Mouse (Mus musculus): ENCODE data around the gene Gan. TPM values are rescaled to one million over a fixed set of nuclear protein-coding genes. Genes with fewer than 3 reads are reported as not detected.

The Gan gene
- polyA plus RNA-seq, 1 experiment from 2014 or later, result 1.2 TPM

DNA sequence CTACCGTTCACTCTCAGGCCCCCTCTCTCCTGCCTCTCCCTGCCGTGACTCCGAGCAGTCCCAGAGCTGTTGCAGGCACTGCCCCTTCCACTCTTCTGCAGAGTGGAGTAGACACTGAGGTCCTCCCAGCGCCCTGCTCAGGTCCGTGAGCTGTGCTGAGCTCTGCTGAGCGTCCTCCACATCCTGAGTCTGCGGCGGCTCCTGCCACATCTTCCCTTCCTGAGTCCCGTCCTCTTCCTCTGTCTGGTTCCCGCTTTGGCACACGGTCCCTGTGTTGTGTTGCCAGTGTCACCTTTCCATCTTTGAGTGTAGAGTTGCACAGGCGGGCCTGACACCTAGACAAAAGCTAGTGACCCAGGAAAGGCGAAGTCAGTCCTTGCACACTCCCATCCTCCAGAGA lies 42.4 kb downstream of the Gan start:
- 0 out of 2 replicates have a peak overlapping the region, but pooled peaks have one; percentile 2 for H3K4me2 ChIP-seq (ENCODE audit: low read length)
- H3K4me1 ChIP-seq (replicated peaks; ENCODE audit: insufficient read depth, low read length), result peaks cover 12% of the 10 kb centered on the region; the same call in 1 of the 2 replicates
- TF ChIP-seq CTCF (IDR thresholded peaks at IDR 0.05; ENCODE audit: low read depth), result no peak
- no peak overlapping the region for H3K4me3 ChIP-seq (replicated peaks; ENCODE audit: low read depth, low read length)
- no peaks in the 10 kb centered on the region for H3K27me3 ChIP-seq (ENCODE audit: insufficient read depth, low read length)
- peak; percentile 70 for DNase-seq (ENCODE audit: low spot score)
- no peak overlapping the region for H3K9ac ChIP-seq (ENCODE audit: low read depth, low read length)
- 22% methylated on average over 13 of the region's 13 CpGs for WGBS
- no peaks in the 10 kb centered on the region for H3K9me3 ChIP-seq (replicated peaks; ENCODE audit: low read length)
- peak overlapping the region; percentile 79 for H3K27ac ChIP-seq
- peaks cover 29% of the 10 kb centered on the region for H3K36me3 ChIP-seq (ENCODE audit: insufficient read depth, low read length)
- no peak for ATAC-seq (replicated peaks; ENCODE audit: low FRiP score, low read depth)

DNA sequence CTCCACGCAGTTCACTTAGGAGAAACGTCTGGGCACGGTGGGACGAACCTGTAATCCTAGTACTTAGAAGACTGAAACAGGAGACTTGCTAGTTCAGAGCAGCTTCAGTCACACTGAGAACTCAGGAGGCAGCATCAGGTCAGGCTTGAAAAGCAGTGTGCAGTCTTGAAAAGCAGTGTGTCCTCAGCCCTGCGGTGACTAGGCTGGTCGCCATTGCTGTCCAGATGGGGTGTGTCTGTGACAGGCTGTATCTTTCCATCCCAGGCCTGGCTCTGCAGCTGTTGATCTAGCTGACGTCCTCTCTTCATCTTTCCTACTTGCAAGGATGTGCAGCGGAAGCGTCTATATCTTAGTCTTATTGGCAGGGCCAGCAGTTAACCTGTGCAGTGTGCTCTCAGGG lies 42.9 kb downstream of the Gan start:
- H3K27ac ChIP-seq, result peak overlapping the region; percentile 79
- H3K4me1 ChIP-seq (replicated peaks; ENCODE audit: insufficient read depth, low read length), result peaks cover 12% of the 10 kb centered on the region; the same call in 1 of the 2 replicates
- ATAC-seq (replicated peaks; ENCODE audit: low FRiP score, low read depth) (peak; percentile 47; the same call in 1 of the 2 replicates), DNase-seq (ENCODE audit: low spot score) (peak; percentile 61)
- no peak for TF ChIP-seq CTCF (IDR thresholded peaks at IDR 0.05; ENCODE audit: low read depth)
- peaks cover 24% of the 10 kb centered on the region for H3K36me3 ChIP-seq (ENCODE audit: insufficient read depth, low read length)
- no peak overlapping the region for H3K4me3 ChIP-seq (replicated peaks; ENCODE audit: low read depth, low read length)
- H3K4me2 ChIP-seq (ENCODE audit: low read length), result no peak overlapping the region
- H3K9me3 ChIP-seq (replicated peaks; ENCODE audit: low read length), result no peaks in the 10 kb centered on the region
- no peaks in the 10 kb centered on the region for H3K27me3 ChIP-seq (ENCODE audit: insufficient read depth, low read length)
- WGBS, result 45% methylated on average over 9 of the region's 9 CpGs
- H3K9ac ChIP-seq (ENCODE audit: low read depth, low read length), result no peak overlapping the region

DNA sequence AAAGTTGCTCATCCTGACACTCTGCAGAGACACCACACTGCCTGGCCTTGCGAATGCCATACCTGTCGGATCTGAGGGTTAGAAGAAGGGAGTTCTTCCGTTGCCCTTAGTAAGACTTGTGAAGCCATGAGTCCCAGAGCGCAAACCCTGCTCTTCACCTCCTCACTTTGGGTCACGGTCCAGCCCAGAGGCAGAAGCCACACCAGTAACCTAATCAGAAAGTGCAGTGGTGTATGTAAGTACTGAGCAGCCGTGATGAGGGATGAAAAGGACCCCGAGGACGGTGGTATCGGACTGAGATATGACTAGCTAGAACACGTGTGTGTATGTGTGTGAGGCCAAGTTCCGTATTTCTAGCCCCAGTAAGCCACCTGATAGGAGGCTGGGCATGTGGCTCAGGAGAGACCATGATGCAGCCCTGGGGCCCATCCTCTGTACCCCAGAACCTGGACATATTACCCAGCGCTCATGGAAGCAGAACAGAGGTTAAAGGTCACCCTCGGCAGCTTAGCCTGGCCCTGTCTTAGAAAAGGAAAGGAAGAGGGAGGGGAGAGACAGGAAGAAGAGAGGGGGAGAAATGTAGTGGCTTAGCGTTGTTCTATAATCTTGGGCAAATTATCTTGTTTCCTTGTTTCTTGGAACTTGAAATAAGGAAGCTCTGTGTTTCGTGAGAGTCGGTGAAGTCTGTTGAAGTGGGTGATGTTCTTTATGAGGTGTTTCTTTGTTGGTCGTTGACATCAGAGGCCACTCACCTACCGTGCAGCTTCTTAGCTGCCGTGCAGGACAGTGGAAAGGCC lies 43.5 kb downstream of the Gan start:
- no peak overlapping the region for H3K9ac ChIP-seq (ENCODE audit: low read depth, low read length)
- H3K27me3 ChIP-seq (ENCODE audit: insufficient read depth, low read length), result no peaks in the 10 kb centered on the region
- H3K36me3 ChIP-seq (ENCODE audit: insufficient read depth, low read length), result peaks cover 18% of the 10 kb centered on the region
- no peak for TF ChIP-seq CTCF (IDR thresholded peaks at IDR 0.05; ENCODE audit: low read depth)
- 55% methylated on average over 19 of the region's 19 CpGs for WGBS
- DNase-seq (ENCODE audit: low spot score) (peak; percentile 10), ATAC-seq (replicated peaks; ENCODE audit: low FRiP score, low read depth) (peak; percentile 24; the same call in 1 of the 2 replicates)
- no peak overlapping the region for H3K4me2 ChIP-seq (ENCODE audit: low read length)
- H3K4me3 ChIP-seq (replicated peaks; ENCODE audit: low read depth, low read length), result no peak overlapping the region
- H3K9me3 ChIP-seq (replicated peaks; ENCODE audit: low read length), result no peaks in the 10 kb centered on the region
- H3K27ac ChIP-seq, result no peak overlapping the region; the same call in 1 of the 2 replicates
- peaks cover 12% of the 10 kb centered on the region; the same call in 1 of the 2 replicates for H3K4me1 ChIP-seq (replicated peaks; ENCODE audit: insufficient read depth, low read length)

DNA sequence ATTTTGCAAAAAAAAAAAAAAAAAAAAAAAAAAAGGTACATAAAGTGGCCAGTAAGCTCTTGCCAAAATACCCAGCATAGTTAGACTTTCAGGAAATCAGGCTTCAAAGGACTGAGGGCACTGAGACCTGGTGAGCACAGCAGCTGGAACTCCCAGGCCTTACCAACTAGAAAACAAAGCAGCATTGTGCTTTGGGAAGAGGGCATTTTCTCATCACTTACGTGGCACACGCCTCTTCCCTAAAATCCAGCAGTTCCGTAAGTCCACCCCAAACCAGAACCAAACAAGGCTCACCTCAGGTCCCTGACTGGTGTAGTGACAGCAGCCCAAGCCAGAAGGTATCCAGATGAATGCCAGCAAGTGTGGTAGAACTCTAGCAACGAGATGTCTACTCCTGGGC lies 45.1 kb downstream of the Gan start:
- H3K36me3 ChIP-seq (ENCODE audit: insufficient read depth, low read length), result peaks cover 14% of the 10 kb centered on the region
- 92% methylated on average over 4 of the region's 4 CpGs for WGBS
- no peak overlapping the region for H3K4me3 ChIP-seq (replicated peaks; ENCODE audit: low read depth, low read length)
- no peak overlapping the region for H3K9ac ChIP-seq (ENCODE audit: low read depth, low read length)
- no peak for DNase-seq (ENCODE audit: low spot score)
- ATAC-seq (replicated peaks; ENCODE audit: low FRiP score, low read depth), result no peak
- H3K27me3 ChIP-seq (ENCODE audit: insufficient read depth, low read length), result no peaks in the 10 kb centered on the region
- H3K27ac ChIP-seq, result no peak overlapping the region
- H3K4me1 ChIP-seq (replicated peaks; ENCODE audit: insufficient read depth, low read length), result peaks cover 12% of the 10 kb centered on the region; the same call in 1 of the 2 replicates
- H3K4me2 ChIP-seq (ENCODE audit: low read length), result no peak overlapping the region
- no peak for TF ChIP-seq CTCF (IDR thresholded peaks at IDR 0.05; ENCODE audit: low read depth)
- H3K9me3 ChIP-seq (replicated peaks; ENCODE audit: low read length), result no peaks in the 10 kb centered on the region

DNA sequence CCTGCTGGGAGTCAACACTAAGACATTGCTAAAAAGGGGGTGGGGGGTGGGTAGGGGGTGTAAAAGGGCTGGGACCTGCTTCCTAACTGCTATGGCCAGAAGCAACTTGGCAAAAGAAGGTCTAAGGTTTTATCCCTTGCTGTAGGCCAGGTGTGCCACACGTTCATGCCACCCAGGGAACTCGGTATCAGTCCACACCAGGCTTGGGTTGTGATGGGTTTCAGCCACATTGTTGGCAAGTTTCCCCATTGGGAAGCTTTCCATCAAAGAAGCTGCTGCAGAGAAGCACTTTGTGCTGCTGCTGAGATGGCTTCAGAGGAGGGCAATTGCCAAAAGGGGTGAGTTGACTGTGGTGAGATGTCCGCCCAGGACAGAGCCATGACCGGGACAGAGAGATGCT lies 47.9 kb downstream of the Gan start:
- TF ChIP-seq CTCF (IDR thresholded peaks at IDR 0.05; ENCODE audit: low read depth), result no peak
- no peak overlapping the region for H3K4me2 ChIP-seq (ENCODE audit: low read length)
- no peak for ATAC-seq (replicated peaks; ENCODE audit: low FRiP score, low read depth)
- DNase-seq (ENCODE audit: low spot score), result no peak
- H3K27me3 ChIP-seq (ENCODE audit: insufficient read depth, low read length), result no peaks in the 10 kb centered on the region
- no peaks in the 10 kb centered on the region for H3K9me3 ChIP-seq (replicated peaks; ENCODE audit: low read length)
- H3K36me3 ChIP-seq (ENCODE audit: insufficient read depth, low read length), result peaks cover 17% of the 10 kb centered on the region
- H3K4me1 ChIP-seq (replicated peaks; ENCODE audit: insufficient read depth, low read length), result peaks cover 5% of the 10 kb centered on the region; the same call in 1 of the 2 replicates
- H3K9ac ChIP-seq (ENCODE audit: low read depth, low read length), result no peak overlapping the region
- H3K4me3 ChIP-seq (replicated peaks; ENCODE audit: low read depth, low read length), result no peak overlapping the region
- 90% methylated on average over 4 of the region's 4 CpGs for WGBS
- no peak overlapping the region for H3K27ac ChIP-seq

DNA sequence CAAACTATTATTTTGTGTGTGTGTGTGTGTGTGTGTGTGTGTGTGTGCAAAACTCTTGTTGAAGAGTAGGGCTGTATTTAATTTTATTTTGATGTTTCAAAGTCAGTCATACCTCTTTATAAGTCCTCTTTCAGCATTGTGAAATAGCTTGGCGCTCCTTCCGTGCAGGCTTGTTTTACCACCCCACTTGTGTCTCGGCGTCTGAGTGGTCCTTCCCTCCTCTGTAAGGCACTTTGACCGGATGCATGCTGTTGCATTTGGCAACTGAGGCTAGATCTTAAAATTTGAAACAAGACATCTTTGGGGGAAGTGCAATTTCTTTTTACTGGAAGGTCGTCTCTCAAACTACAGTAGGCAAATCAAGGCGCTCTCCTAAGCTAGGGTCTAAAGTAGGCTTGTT lies 48.7 kb downstream of the Gan start:
- 0 out of 2 replicates have a peak, but pooled peaks cover 5% of the 10 kb centered on the region for H3K4me1 ChIP-seq (replicated peaks; ENCODE audit: insufficient read depth, low read length)
- ATAC-seq (replicated peaks; ENCODE audit: low FRiP score, low read depth) (no peak), DNase-seq (ENCODE audit: low spot score) (peak; percentile 53)
- no peak overlapping the region for H3K27ac ChIP-seq
- no peak overlapping the region for H3K4me2 ChIP-seq (ENCODE audit: low read length)
- no peak overlapping the region for H3K4me3 ChIP-seq (replicated peaks; ENCODE audit: low read depth, low read length)
- no peak for TF ChIP-seq CTCF (IDR thresholded peaks at IDR 0.05; ENCODE audit: low read depth)
- no peaks in the 10 kb centered on the region for H3K27me3 ChIP-seq (ENCODE audit: insufficient read depth, low read length)
- 78% methylated on average over 7 of the region's 7 CpGs for WGBS
- H3K9me3 ChIP-seq (replicated peaks; ENCODE audit: low read length), result no peaks in the 10 kb centered on the region
- no peak overlapping the region for H3K9ac ChIP-seq (ENCODE audit: low read depth, low read length)
- peaks cover 15% of the 10 kb centered on the region for H3K36me3 ChIP-seq (ENCODE audit: insufficient read depth, low read length)

Measured in kidney, postnatal 0 days (tissue).